Mouse (Mus musculus) neural tube, embryonic 15.5 days (tissue): Measurements from ENCODE around the gene Dach1. TPM values are rescaled to one million over a fixed set of nuclear protein-coding genes. Genes with fewer than 3 reads are reported as not detected.

Experiments
- ATAC-seq: fragments of 200-750 bp; cut with Nextera tagmentation; 2 replicates; pipeline ENCODE4 v1.8.0; 2017; ENCODE audit warnings: mild to moderate bottlenecking, moderate TSS enrichment, moderate library complexity; ENCODE audit not compliant: low FRiP score
- H3K27ac ChIP-seq: fragments of 300-500 bp; sonication (generic); replicated peaks from 2 replicates; pipeline ENCODE4 v1.5.1; 2015; ENCODE audit warnings: mild to moderate bottlenecking, inconsistent platforms
- H3K27me3 ChIP-seq: fragments of 300-500 bp; sonication (generic); replicated peaks from 2 replicates; pipeline ENCODE4 v1.6.1; 2015; ENCODE audit warnings: inconsistent platforms
- H3K36me3 ChIP-seq: fragments of 300-500 bp; sonication (generic); 2 replicates; pipeline ENCODE4 v1.6.1; 2015; ENCODE audit warnings: inconsistent platforms
- H3K4me1 ChIP-seq: fragments of 300-500 bp; sonication (generic); 2 replicates; pipeline ENCODE4 v1.6.1; 2015; ENCODE audit warnings: inconsistent platforms
- H3K4me2 ChIP-seq: fragments of 300-500 bp; sonication (generic); 2 replicates; pipeline ENCODE4 v1.6.1; 2015; ENCODE audit warnings: inconsistent platforms, mild to moderate bottlenecking, moderate library complexity
- H3K4me3 ChIP-seq: fragments of 300-500 bp; sonication (generic); replicated peaks from 2 replicates; pipeline ENCODE4 v1.5.1; 2015; ENCODE audit warnings: mild to moderate bottlenecking, inconsistent platforms
- H3K9ac ChIP-seq: fragments of 300-500 bp; sonication (generic); replicated peaks from 2 replicates; pipeline ENCODE4 v1.6.1; 2015; ENCODE audit warnings: mild to moderate bottlenecking, inconsistent platforms
- H3K9me3 ChIP-seq: fragments of 300-500 bp; sonication (generic); replicated peaks from 2 replicates; pipeline ENCODE4 v1.6.1; 2016; ENCODE audit warnings: inconsistent platforms
- WGBS: fragments of 180-500 bp; shearing (Covaris S2); methylation state at CpG from one replicate; pipeline ENCODE4 v1.1.7; 2015; ENCODE audit warnings: mixed read lengths; 5-methylcytosine and 5-hydroxymethylcytosine counted together
- polyA plus RNA-seq: library from polyadenylated mRNA; unstranded; fragments of >200 nt; fragmentation: Nextera tagmentation; extraction: Ambion mirVana; gene quantifications from 2 replicates; pipeline ENCODE4 v1.2.1, GENCODE M21; 2015

The Dach1 gene
- polyA plus RNA-seq, 1 experiment from 2014 or later, result 14.9 TPM

DNA sequence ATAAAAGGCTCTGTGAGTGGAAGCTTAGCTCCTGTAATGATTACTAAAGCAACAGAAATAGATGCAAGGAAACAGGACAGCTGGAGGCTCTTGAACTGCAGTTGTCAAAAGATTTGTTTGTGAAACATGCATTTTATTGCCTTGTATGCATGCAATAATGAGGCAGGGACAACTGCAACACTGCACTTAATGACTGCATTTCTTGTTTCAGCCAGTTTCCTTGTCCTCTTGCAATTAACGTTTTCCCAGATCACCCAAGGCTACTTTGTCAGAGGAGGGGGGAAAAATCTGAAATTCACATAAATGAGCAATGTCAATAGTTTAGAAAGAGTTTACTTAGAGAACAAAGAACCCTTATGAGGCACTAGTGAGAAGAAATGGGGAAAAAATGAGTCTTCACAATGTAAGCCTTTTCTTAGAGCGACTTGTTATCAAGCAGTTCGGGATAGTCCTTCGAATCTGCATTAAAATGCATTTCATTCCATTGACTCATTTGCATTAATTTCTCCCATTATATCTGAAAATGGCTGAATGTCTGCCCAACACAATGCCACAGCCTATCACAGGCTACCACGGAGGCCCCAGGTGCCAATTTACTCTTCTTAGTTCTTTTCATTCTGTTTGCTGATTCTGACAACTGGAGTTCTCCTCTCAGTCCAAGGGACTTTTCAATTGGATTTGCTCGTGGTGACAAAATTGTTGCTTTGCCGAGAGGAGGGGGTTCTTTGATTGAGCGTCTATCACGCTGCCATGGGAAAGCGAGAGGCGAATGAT is 96.7 kb downstream of the Dach1 start:
- Histone ChIP-seq H3K9ac (0 out of 2 replicates have a peak overlapping the region, but pooled peaks have one; percentile 17), H3K36me3 (no peaks in the 10 kb centered on the region), H3K4me3 (peak overlapping the region; percentile 19), H3K27me3 (no peaks in the 10 kb centered on the region), H3K27ac (peak overlapping the region; percentile 45; the same call in 1 of the 2 replicates), H3K4me2 (peak overlapping the region; percentile 51), H3K4me1 (peaks cover 21% of the 10 kb centered on the region), H3K9me3 (no peaks in the 10 kb centered on the region)
- ATAC-seq, result peak; percentile 56
- WGBS, result 12% methylated on average over 11 of the region's 11 CpGs

DNA sequence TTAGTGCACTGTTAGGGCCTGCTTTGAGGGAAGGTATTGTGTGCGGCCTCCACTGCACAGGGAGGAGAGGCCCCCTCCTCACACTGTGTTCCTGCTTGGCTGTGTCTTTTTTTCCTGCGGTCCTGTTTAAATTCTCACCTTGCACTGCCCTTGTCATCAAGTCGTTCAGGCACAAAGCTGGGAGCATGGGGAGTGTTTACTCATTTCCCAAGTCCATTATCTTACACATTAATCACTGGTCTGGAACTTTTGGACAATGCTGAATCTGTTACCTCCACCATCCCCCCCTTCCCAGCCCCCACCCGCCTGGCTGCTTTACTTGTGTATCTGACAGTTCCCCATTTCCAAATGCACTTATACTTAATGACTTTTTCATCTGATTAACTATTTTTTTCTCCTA is 97.7 kb downstream of the Dach1 start:
- Histone ChIP-seq H3K9me3 (no peaks in the 10 kb centered on the region), H3K27ac (no peak overlapping the region), H3K4me1 (peaks cover 21% of the 10 kb centered on the region), H3K27me3 (no peaks in the 10 kb centered on the region), H3K36me3 (no peaks in the 10 kb centered on the region), H3K4me3 (no peak overlapping the region), H3K4me2 (no peak overlapping the region), H3K9ac (no peak overlapping the region)
- WGBS, result 11% methylated on average over 4 of the region's 4 CpGs
- ATAC-seq, result 0 out of 2 replicates have a peak, but pooled peaks have one; percentile 42

- peaks cover 11% of the 10 kb centered on the region for H3K4me1 ChIP-seq
- no peak for ATAC-seq
- 88% methylated on average over 4 of the region's 4 CpGs for WGBS
- no peaks in the 10 kb centered on the region for H3K36me3 ChIP-seq
- H3K4me2 ChIP-seq, result no peak overlapping the region
- no peak overlapping the region for H3K27ac ChIP-seq
- H3K27me3 ChIP-seq, result no peaks in the 10 kb centered on the region
- H3K9ac ChIP-seq, result no peak overlapping the region
- no peaks in the 10 kb centered on the region for H3K9me3 ChIP-seq
- H3K4me3 ChIP-seq, result no peak overlapping the region
Observed at GRCm38 (mm10) chr14:98067273-98067905, 102.2 kb downstream of the Dach1 start.

DNA sequence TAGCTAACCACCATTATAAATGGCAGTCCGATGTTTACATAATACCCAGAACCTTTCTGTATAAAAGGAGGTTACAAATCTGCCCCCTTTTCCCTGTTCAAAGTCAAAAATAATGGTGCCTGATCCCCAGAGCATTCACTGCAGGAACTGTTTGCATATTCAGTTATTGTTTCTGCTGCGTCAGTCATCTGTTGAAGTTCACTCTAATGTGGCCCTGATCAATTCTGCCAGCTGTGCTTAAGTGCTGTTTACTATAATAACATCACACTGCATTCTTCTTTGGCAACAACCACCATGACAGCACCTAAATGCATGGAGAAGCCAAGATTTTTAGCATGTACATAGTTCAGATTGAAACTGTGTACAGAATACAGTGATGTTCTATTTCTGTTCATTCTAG is 105.4 kb downstream of the Dach1 start:
- Histone ChIP-seq H3K27me3 (no peaks in the 10 kb centered on the region), H3K4me3 (no peak overlapping the region), H3K27ac (no peak overlapping the region), H3K4me1 (peaks cover 4% of the 10 kb centered on the region; the same call in 1 of the 2 replicates), H3K4me2 (no peak overlapping the region), H3K9me3 (no peaks in the 10 kb centered on the region), H3K9ac (no peak overlapping the region), H3K36me3 (no peaks in the 10 kb centered on the region)
- 25% methylated on average over 2 of the region's 2 CpGs for WGBS
- no peak for ATAC-seq

GRCm38 (mm10) chr14:98049329-98049728 is 120.2 kb downstream of the Dach1 start:
- no peaks in the 10 kb centered on the region for H3K36me3 ChIP-seq
- no peaks in the 10 kb centered on the region for H3K9me3 ChIP-seq
- no peak overlapping the region for H3K4me2 ChIP-seq
- no peak overlapping the region for H3K4me3 ChIP-seq
- no peak overlapping the region for H3K27ac ChIP-seq
- no peaks in the 10 kb centered on the region for H3K4me1 ChIP-seq
- H3K27me3 ChIP-seq, result no peaks in the 10 kb centered on the region
- WGBS, result 16% methylated on average over 2 of the region's 2 CpGs
- H3K9ac ChIP-seq, result no peak overlapping the region
- no peak for ATAC-seq

DNA sequence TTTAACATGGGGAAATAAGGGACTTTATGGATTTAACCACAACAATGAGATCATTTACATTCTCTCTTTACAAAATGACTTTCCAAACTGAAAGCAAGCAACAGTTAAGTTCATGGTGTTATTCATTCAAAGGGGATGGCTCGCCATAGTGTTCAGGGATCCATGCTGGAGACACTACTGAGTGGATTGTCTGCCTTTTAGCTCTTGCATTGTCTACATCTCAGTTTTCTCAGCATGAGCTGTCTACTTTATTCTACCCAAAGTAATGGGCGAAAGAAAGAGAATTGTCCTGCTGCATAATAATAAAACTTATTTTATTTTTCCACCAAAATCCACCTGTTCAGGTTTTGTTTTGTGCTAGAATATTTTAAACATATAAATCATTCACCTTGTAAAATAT is 121.2 kb downstream of the Dach1 start:
- no peaks in the 10 kb centered on the region for H3K36me3 ChIP-seq
- no peak overlapping the region for H3K4me2 ChIP-seq
- no peak overlapping the region for H3K9ac ChIP-seq
- no peaks in the 10 kb centered on the region for H3K4me1 ChIP-seq
- H3K9me3 ChIP-seq, result no peaks in the 10 kb centered on the region
- no peak overlapping the region for H3K27ac ChIP-seq
- WGBS, result 30% methylated on average over 2 of the region's 2 CpGs
- H3K27me3 ChIP-seq, result no peaks in the 10 kb centered on the region
- H3K4me3 ChIP-seq, result no peak overlapping the region
- ATAC-seq, result no peak

DNA sequence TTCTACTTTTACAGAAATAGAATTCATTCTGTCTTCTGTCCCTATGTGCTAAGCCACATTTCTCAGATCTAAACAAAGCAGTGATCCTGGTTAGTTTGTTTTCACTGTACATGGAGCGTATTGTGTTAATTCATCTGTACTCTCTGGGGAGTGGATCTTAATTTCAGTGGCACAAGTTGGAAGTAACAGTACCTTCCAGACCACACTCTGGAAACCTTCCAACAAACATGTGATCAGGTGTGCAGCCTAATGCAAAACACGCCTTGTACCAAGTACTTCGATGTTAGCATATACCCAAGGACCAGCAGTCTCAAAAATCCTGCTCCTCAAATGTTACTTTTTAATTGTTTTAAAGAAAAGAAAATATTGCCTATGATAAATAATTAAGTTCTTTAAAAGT is 121.9 kb downstream of the Dach1 start:
- WGBS, result 45% methylated on average over 3 of the region's 3 CpGs
- no peak for ATAC-seq
- H3K4me2 ChIP-seq, result no peak overlapping the region
- H3K4me3 ChIP-seq, result no peak overlapping the region
- no peaks in the 10 kb centered on the region for H3K36me3 ChIP-seq
- H3K27ac ChIP-seq, result no peak overlapping the region
- no peaks in the 10 kb centered on the region for H3K9me3 ChIP-seq
- no peak overlapping the region for H3K9ac ChIP-seq
- no peaks in the 10 kb centered on the region for H3K27me3 ChIP-seq
- no peaks in the 10 kb centered on the region for H3K4me1 ChIP-seq

DNA sequence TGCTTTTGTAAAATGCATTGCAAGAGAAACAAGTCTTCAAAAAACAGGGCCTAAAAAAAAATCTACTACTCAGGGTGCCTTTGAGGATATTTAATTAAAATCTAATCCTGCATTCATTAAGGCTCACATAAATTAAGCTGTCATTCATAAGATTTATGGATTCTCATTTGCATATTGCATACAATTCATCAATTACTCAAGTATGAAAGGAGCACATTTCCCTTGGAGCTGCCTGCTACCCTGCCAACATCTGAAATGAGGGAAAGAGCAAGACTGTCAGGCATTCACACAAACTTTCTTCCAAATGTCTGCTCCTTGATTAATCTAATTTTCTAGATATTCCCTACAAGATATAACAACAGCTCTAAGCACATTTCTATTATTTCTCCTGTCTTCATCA is 122.6 kb downstream of the Dach1 start:
- H3K4me2 ChIP-seq, result no peak overlapping the region
- no peaks in the 10 kb centered on the region for H3K27me3 ChIP-seq
- H3K27ac ChIP-seq, result no peak overlapping the region
- no peaks in the 10 kb centered on the region for H3K9me3 ChIP-seq
- H3K4me1 ChIP-seq, result no peaks in the 10 kb centered on the region
- no peaks in the 10 kb centered on the region for H3K36me3 ChIP-seq
- no peak overlapping the region for H3K4me3 ChIP-seq
- no peak for ATAC-seq
- no peak overlapping the region for H3K9ac ChIP-seq

DNA sequence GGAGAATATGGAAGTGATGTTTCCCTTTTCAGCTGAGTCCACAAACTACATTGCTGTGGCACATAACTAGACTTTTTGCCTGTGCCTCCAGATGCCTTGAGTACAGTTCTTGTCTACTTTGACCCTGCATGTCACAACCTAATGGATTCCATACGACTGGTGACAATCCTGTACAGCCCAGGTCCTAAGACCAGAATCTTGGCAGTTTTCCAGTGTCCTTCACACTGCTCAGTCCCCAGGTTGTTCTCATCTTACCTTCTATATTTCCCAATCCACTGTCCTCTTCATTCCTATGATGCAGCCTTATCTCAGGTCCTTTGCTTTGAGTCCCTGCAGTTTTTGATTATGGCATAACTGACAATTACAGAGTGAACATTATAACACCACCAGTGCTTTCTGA is 131.0 kb downstream of the Dach1 start:
- no peak for ATAC-seq
- Histone ChIP-seq H3K9me3 (no peaks in the 10 kb centered on the region), H3K9ac (no peak overlapping the region), H3K4me3 (no peak overlapping the region), H3K27me3 (no peaks in the 10 kb centered on the region), H3K4me1 (no peaks in the 10 kb centered on the region), H3K4me2 (no peak overlapping the region), H3K27ac (no peak overlapping the region), H3K36me3 (no peaks in the 10 kb centered on the region)
- 56% methylated on average over 1 of the region's 1 CpGs for WGBS

GRCm38 (mm10) chr14:98037175-98037574 is 132.4 kb downstream of the Dach1 start:
- H3K36me3 ChIP-seq, result no peaks in the 10 kb centered on the region
- H3K4me1 ChIP-seq, result no peaks in the 10 kb centered on the region
- no peaks in the 10 kb centered on the region for H3K27me3 ChIP-seq
- no peak overlapping the region for H3K4me2 ChIP-seq
- no peak overlapping the region for H3K4me3 ChIP-seq
- no peaks in the 10 kb centered on the region for H3K9me3 ChIP-seq
- no peak overlapping the region for H3K27ac ChIP-seq
- no peak for ATAC-seq
- 21% methylated on average over 3 of the region's 3 CpGs for WGBS
- no peak overlapping the region for H3K9ac ChIP-seq

- H3K27ac ChIP-seq, result no peak overlapping the region
- no peaks in the 10 kb centered on the region for H3K4me1 ChIP-seq
- no peaks in the 10 kb centered on the region for H3K27me3 ChIP-seq
- no peak overlapping the region for H3K4me2 ChIP-seq
- no peaks in the 10 kb centered on the region for H3K9me3 ChIP-seq
- ATAC-seq, result no peak
- H3K9ac ChIP-seq, result no peak overlapping the region
- no peaks in the 10 kb centered on the region for H3K36me3 ChIP-seq
- WGBS, result 3% methylated on average over 1 of the region's 1 CpGs
- H3K4me3 ChIP-seq, result no peak overlapping the region
Observed at GRCm38 (mm10) chr14:98035261-98035660, 134.3 kb downstream of the Dach1 start.

DNA sequence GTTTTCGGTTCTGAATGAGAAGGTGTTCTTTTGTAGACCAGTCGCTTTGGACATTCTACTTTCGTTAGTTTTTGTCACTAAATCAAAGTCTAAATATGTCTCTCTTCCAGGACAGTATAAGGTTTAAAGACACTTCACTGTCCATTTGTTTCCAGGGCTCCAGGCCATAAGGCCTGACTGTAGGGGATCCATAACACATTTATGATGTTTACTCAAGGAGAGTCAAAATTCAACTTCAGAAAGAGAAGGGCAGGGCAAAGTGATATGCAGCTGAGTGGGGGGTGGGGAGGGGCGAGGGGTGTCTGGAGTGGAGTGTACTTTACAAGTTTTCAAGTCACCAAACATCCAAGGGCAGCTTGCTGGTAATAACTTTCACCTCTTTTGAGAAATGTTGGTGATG is 146.0 kb downstream of the Dach1 start:
- no peak overlapping the region for H3K9ac ChIP-seq
- no peaks in the 10 kb centered on the region for H3K36me3 ChIP-seq
- no peak for ATAC-seq
- H3K4me3 ChIP-seq, result no peak overlapping the region
- no peaks in the 10 kb centered on the region for H3K27me3 ChIP-seq
- H3K4me2 ChIP-seq, result no peak overlapping the region
- no peaks in the 10 kb centered on the region for H3K4me1 ChIP-seq
- H3K27ac ChIP-seq, result no peak overlapping the region
- 73% methylated on average over 4 of the region's 4 CpGs for WGBS
- H3K9me3 ChIP-seq, result no peaks in the 10 kb centered on the region
